Mouse (Mus musculus): Measurements from ENCODE around the gene Fhod1.
"Not testable (repeated sequence)": the region's sequence is repeated elsewhere in the genome, so short reads cannot be mapped to it uniquely, and the experiment has no call there.

GRCm38 (mm10) chr8:105291364-105291763 is 56.4 kb downstream of the Fhod1 start:
- TF ChIP-seq EP300, CTCF (IDR thresholded peaks at IDR 0.05): not testable (repeated sequence)
